Mouse (Mus musculus): ENCODE measurements at regions not wholly inside any gene's neighbourhood (a gene's known extent, or its start where the extent isn't known, plus 50 kb on each side); places are given as distances from the start of the nearest gene placed in this dataset.

- Histone ChIP-seq H3K27ac (replicated peaks in 1 of 2; ENCODE audit: control insufficient read depth in 1 of 2, insufficient read depth in 1 of 2, low read depth in 2 of 2, low read length in 2 of 2) (no peak overlapping the region), H3K27me3 (ENCODE audit: control insufficient read depth, insufficient read depth, low read length) (no peaks in the 10 kb centered on the region), H3K4me1 (ENCODE audit: control insufficient read depth in 2 of 2, insufficient read depth in 2 of 2, low read length in 2 of 2) (no peaks in the 10 kb centered on the region), H3K9ac (ENCODE audit: low read length) (no peak overlapping the region), H3K36me3 (ENCODE audit: control insufficient read depth, insufficient read depth, low read length) (no peaks in the 10 kb centered on the region), H3K4me3 (ENCODE audit: control insufficient read depth in 1 of 2, insufficient read depth in 1 of 2, low read depth in 1 of 2, low read length in 2 of 2) (no peak overlapping the region), H3K4me2 (ENCODE audit: low read length) (no peak overlapping the region), H3K9me3 (ENCODE audit: control insufficient read depth, low read length) (no peaks in the 10 kb centered on the region)
- WGBS, result 83% methylated on average over 16 of the region's 16 CpGs
- ATAC-seq (ENCODE audit: insufficient number of reproducible peaks, insufficient read depth, low FRiP score, low read depth), result no peak
Observed at GRCm38 (mm10) chr11:112886139-112886538, 104.1 kb downstream of the Sox9 start.

GRCm38 (mm10) chr11:112889760-112890159, 107.7 kb downstream of the Sox9 start:
- no peak for ATAC-seq (ENCODE audit: insufficient number of reproducible peaks, insufficient read depth, low FRiP score, low read depth)
- Histone ChIP-seq H3K9me3 (ENCODE audit: control insufficient read depth, low read length) (no peaks in the 10 kb centered on the region), H3K4me3 (ENCODE audit: control insufficient read depth in 1 of 2, insufficient read depth in 1 of 2, low read depth in 1 of 2, low read length in 2 of 2) (no peak overlapping the region), H3K36me3 (ENCODE audit: control insufficient read depth, insufficient read depth, low read length) (no peaks in the 10 kb centered on the region), H3K4me1 (ENCODE audit: control insufficient read depth in 2 of 2, insufficient read depth in 2 of 2, low read length in 2 of 2) (no peaks in the 10 kb centered on the region), H3K4me2 (ENCODE audit: low read length) (no peak overlapping the region), H3K27me3 (ENCODE audit: control insufficient read depth, insufficient read depth, low read length) (no peaks in the 10 kb centered on the region), H3K9ac (ENCODE audit: low read length) (no peak overlapping the region), H3K27ac (replicated peaks in 1 of 2; ENCODE audit: control insufficient read depth in 1 of 2, insufficient read depth in 1 of 2, low read depth in 2 of 2, low read length in 2 of 2) (no peak overlapping the region)
- 89% methylated on average over 6 of the region's 6 CpGs for WGBS

- 78% methylated on average over 2 of the region's 2 CpGs for WGBS
- no peak for ATAC-seq (ENCODE audit: insufficient number of reproducible peaks, insufficient read depth, low FRiP score, low read depth)
- Histone ChIP-seq H3K36me3 (ENCODE audit: control insufficient read depth, insufficient read depth, low read length) (no peaks in the 10 kb centered on the region), H3K9ac (ENCODE audit: low read length) (no peak overlapping the region), H3K27ac (replicated peaks in 1 of 2; ENCODE audit: control insufficient read depth in 1 of 2, insufficient read depth in 1 of 2, low read depth in 2 of 2, low read length in 2 of 2) (no peak overlapping the region), H3K4me2 (ENCODE audit: low read length) (no peak overlapping the region), H3K9me3 (ENCODE audit: control insufficient read depth, low read length) (no peaks in the 10 kb centered on the region), H3K4me3 (ENCODE audit: control insufficient read depth in 1 of 2, insufficient read depth in 1 of 2, low read depth in 1 of 2, low read length in 2 of 2) (no peak overlapping the region), H3K4me1 (ENCODE audit: control insufficient read depth in 2 of 2, insufficient read depth in 2 of 2, low read length in 2 of 2) (no peaks in the 10 kb centered on the region), H3K27me3 (ENCODE audit: control insufficient read depth, insufficient read depth, low read length) (no peaks in the 10 kb centered on the region)
Observed at GRCm38 (mm10) chr11:112897597-112897996, 115.6 kb downstream of the Sox9 start.

- Histone ChIP-seq H3K27ac (replicated peaks in 1 of 2; ENCODE audit: control insufficient read depth in 1 of 2, insufficient read depth in 1 of 2, low read depth in 2 of 2, low read length in 2 of 2) (no peak overlapping the region), H3K27me3 (ENCODE audit: control insufficient read depth, insufficient read depth, low read length) (no peaks in the 10 kb centered on the region), H3K9ac (ENCODE audit: low read length) (no peak overlapping the region), H3K4me1 (ENCODE audit: control insufficient read depth in 2 of 2, insufficient read depth in 2 of 2, low read length in 2 of 2) (no peaks in the 10 kb centered on the region), H3K36me3 (ENCODE audit: control insufficient read depth, insufficient read depth, low read length) (no peaks in the 10 kb centered on the region), H3K4me3 (ENCODE audit: control insufficient read depth in 1 of 2, insufficient read depth in 1 of 2, low read depth in 1 of 2, low read length in 2 of 2) (no peak overlapping the region), H3K4me2 (ENCODE audit: low read length) (no peak overlapping the region), H3K9me3 (ENCODE audit: control insufficient read depth, low read length) (no peaks in the 10 kb centered on the region)
- 82% methylated on average over 3 of the region's 3 CpGs for WGBS
- ATAC-seq (ENCODE audit: insufficient number of reproducible peaks, insufficient read depth, low FRiP score, low read depth), result no peak
Observed at GRCm38 (mm10) chr11:112902618-112903017, 120.6 kb downstream of the Sox9 start.

GRCm38 (mm10) chr11:112910309-112910708, 128.3 kb downstream of the Sox9 start:
- 83% methylated on average over 5 of the region's 5 CpGs for WGBS
- Histone ChIP-seq H3K36me3 (ENCODE audit: control insufficient read depth, insufficient read depth, low read length) (no peaks in the 10 kb centered on the region), H3K4me1 (ENCODE audit: control insufficient read depth in 2 of 2, insufficient read depth in 2 of 2, low read length in 2 of 2) (peaks cover 0 to 3% of the 10 kb centered on the region in 2 experiments; a peak in 1 of 4 replicates), H3K27me3 (ENCODE audit: control insufficient read depth, insufficient read depth, low read length) (peaks cover 3% of the 10 kb centered on the region; the same call in 1 of the 2 replicates), H3K9ac (ENCODE audit: low read length) (no peak overlapping the region), H3K27ac (replicated peaks in 1 of 2; ENCODE audit: control insufficient read depth in 1 of 2, insufficient read depth in 1 of 2, low read depth in 2 of 2, low read length in 2 of 2) (no peak overlapping the region), H3K4me3 (ENCODE audit: control insufficient read depth in 1 of 2, insufficient read depth in 1 of 2, low read depth in 1 of 2, low read length in 2 of 2) (no peak overlapping the region), H3K4me2 (ENCODE audit: low read length) (no peak overlapping the region), H3K9me3 (ENCODE audit: control insufficient read depth, low read length) (no peaks in the 10 kb centered on the region)
- no peak for ATAC-seq (ENCODE audit: insufficient number of reproducible peaks, insufficient read depth, low FRiP score, low read depth)

- no peak overlapping the region for H3K27ac ChIP-seq (replicated peaks in 1 of 2; ENCODE audit: control insufficient read depth in 1 of 2, insufficient read depth in 1 of 2, low read depth in 2 of 2, low read length in 2 of 2)
- H3K27me3 ChIP-seq (ENCODE audit: control insufficient read depth, insufficient read depth, low read length), result peaks cover 3% of the 10 kb centered on the region; the same call in 1 of the 2 replicates
- H3K4me1 ChIP-seq (ENCODE audit: control insufficient read depth in 2 of 2, insufficient read depth in 2 of 2, low read length in 2 of 2), result peaks cover 0 to 3% of the 10 kb centered on the region in 2 experiments; a peak in 1 of 4 replicates
- no peak overlapping the region for H3K4me3 ChIP-seq (ENCODE audit: control insufficient read depth in 1 of 2, insufficient read depth in 1 of 2, low read depth in 1 of 2, low read length in 2 of 2)
- no peak for ATAC-seq (ENCODE audit: insufficient number of reproducible peaks, insufficient read depth, low FRiP score, low read depth)
- no peaks in the 10 kb centered on the region for H3K9me3 ChIP-seq (ENCODE audit: control insufficient read depth, low read length)
- 50% methylated on average over 3 of the region's 3 CpGs for WGBS
- no peaks in the 10 kb centered on the region for H3K36me3 ChIP-seq (ENCODE audit: control insufficient read depth, insufficient read depth, low read length)
- H3K4me2 ChIP-seq (ENCODE audit: low read length), result no peak overlapping the region
- H3K9ac ChIP-seq (ENCODE audit: low read length), result no peak overlapping the region
Observed at GRCm38 (mm10) chr11:112912875-112913274, 130.9 kb downstream of the Sox9 start.

GRCm38 (mm10) chr11:112916923-112917322, 134.9 kb downstream of the Sox9 start:
- Histone ChIP-seq H3K4me1 (ENCODE audit: control insufficient read depth in 2 of 2, insufficient read depth in 2 of 2, low read length in 2 of 2) (peaks cover 0 to 3% of the 10 kb centered on the region in 2 experiments; a peak in 1 of 4 replicates), H3K9me3 (ENCODE audit: control insufficient read depth, low read length) (no peaks in the 10 kb centered on the region), H3K27ac (replicated peaks in 1 of 2; ENCODE audit: control insufficient read depth in 1 of 2, insufficient read depth in 1 of 2, low read depth in 2 of 2, low read length in 2 of 2) (no peak overlapping the region), H3K9ac (ENCODE audit: low read length) (no peak overlapping the region), H3K27me3 (ENCODE audit: control insufficient read depth, insufficient read depth, low read length) (no peaks in the 10 kb centered on the region), H3K4me2 (ENCODE audit: low read length) (no peak overlapping the region), H3K36me3 (ENCODE audit: control insufficient read depth, insufficient read depth, low read length) (no peaks in the 10 kb centered on the region), H3K4me3 (ENCODE audit: control insufficient read depth in 1 of 2, insufficient read depth in 1 of 2, low read depth in 1 of 2, low read length in 2 of 2) (no peak overlapping the region)
- 72% methylated on average over 1 of the region's 1 CpGs for WGBS
- no peak for ATAC-seq (ENCODE audit: insufficient number of reproducible peaks, insufficient read depth, low FRiP score, low read depth)

GRCm38 (mm10) chr11:112920131-112920530, 138.1 kb downstream of the Sox9 start:
- no peak overlapping the region for H3K4me2 ChIP-seq (ENCODE audit: low read length)
- peaks cover 2% of the 10 kb centered on the region; the same call in 1 of the 2 replicates for H3K27me3 ChIP-seq (ENCODE audit: control insufficient read depth, insufficient read depth, low read length)
- H3K9me3 ChIP-seq (ENCODE audit: control insufficient read depth, low read length), result no peaks in the 10 kb centered on the region
- H3K4me1 ChIP-seq (ENCODE audit: control insufficient read depth in 2 of 2, insufficient read depth in 2 of 2, low read length in 2 of 2), result no peaks in the 10 kb centered on the region
- H3K27ac ChIP-seq (replicated peaks in 1 of 2; ENCODE audit: control insufficient read depth in 1 of 2, insufficient read depth in 1 of 2, low read depth in 2 of 2, low read length in 2 of 2), result no peak overlapping the region
- H3K4me3 ChIP-seq (ENCODE audit: control insufficient read depth in 1 of 2, insufficient read depth in 1 of 2, low read depth in 1 of 2, low read length in 2 of 2), result no peak overlapping the region
- WGBS, result 79% methylated on average over 4 of the region's 4 CpGs
- ATAC-seq (ENCODE audit: insufficient number of reproducible peaks, insufficient read depth, low FRiP score, low read depth), result no peak
- no peaks in the 10 kb centered on the region for H3K36me3 ChIP-seq (ENCODE audit: control insufficient read depth, insufficient read depth, low read length)
- no peak overlapping the region for H3K9ac ChIP-seq (ENCODE audit: low read length)

All from heart, embryonic 14.5 days (tissue).